Mouse (Mus musculus): Measurements from ENCODE around the gene Ldb3. TPM values are rescaled to one million over a fixed set of nuclear protein-coding genes. Genes with fewer than 3 reads are reported as not detected.
A peak's percentile ranks its signal among the peaks of the same experiment; 100 is the strongest.

Gene Ldb3
- polyA plus RNA-seq, 1 experiment from 2014 or later: 301 TPM

GRCm38 (mm10) chr14:34554047-34554446, 34.4 kb downstream of the Ldb3 start:
- H3K4me2 ChIP-seq (ENCODE audit: low read length): no peak overlapping the region
- H3K4me1 ChIP-seq (ENCODE audit: control insufficient read depth in 2 of 2, insufficient read depth in 2 of 2, low read length in 2 of 2): peaks cover 13 to 34% of the 10 kb centered on the region in 2 experiments
- no peak overlapping the region for H3K4me3 ChIP-seq (ENCODE audit: control insufficient read depth in 1 of 2, insufficient read depth in 1 of 2, low read depth in 1 of 2, low read length in 2 of 2)
- peaks cover 97% of the 10 kb centered on the region for H3K36me3 ChIP-seq (ENCODE audit: control insufficient read depth, insufficient read depth, low read length)
- no peaks in the 10 kb centered on the region for H3K9me3 ChIP-seq (ENCODE audit: control insufficient read depth, low read length)
- no peak overlapping the region for H3K9ac ChIP-seq (ENCODE audit: low read length)
- WGBS: 59% methylated on average over 3 of the region's 3 CpGs
- H3K27ac ChIP-seq (replicated peaks in 1 of 2; ENCODE audit: control insufficient read depth in 1 of 2, insufficient read depth in 1 of 2, low read depth in 2 of 2, low read length in 2 of 2): peak overlapping the region in 1 of 2 experiments; percentile 16; a peak in 1 of 4 replicates
- no peak for ATAC-seq (ENCODE audit: insufficient number of reproducible peaks, insufficient read depth, low FRiP score, low read depth)
- H3K27me3 ChIP-seq (ENCODE audit: control insufficient read depth, insufficient read depth, low read length): no peaks in the 10 kb centered on the region

- no peak overlapping the region for H3K9ac ChIP-seq (ENCODE audit: low read length)
- H3K4me1 ChIP-seq (ENCODE audit: control insufficient read depth in 2 of 2, insufficient read depth in 2 of 2, low read length in 2 of 2): peaks cover 18 to 40% of the 10 kb centered on the region in 2 experiments
- no peak overlapping the region for H3K4me2 ChIP-seq (ENCODE audit: low read length)
- no peak overlapping the region for H3K4me3 ChIP-seq (ENCODE audit: control insufficient read depth in 1 of 2, insufficient read depth in 1 of 2, low read depth in 1 of 2, low read length in 2 of 2)
- H3K9me3 ChIP-seq (ENCODE audit: control insufficient read depth, low read length): no peaks in the 10 kb centered on the region
- ATAC-seq (ENCODE audit: insufficient number of reproducible peaks, insufficient read depth, low FRiP score, low read depth): no peak
- H3K27ac ChIP-seq (replicated peaks in 1 of 2; ENCODE audit: control insufficient read depth in 1 of 2, insufficient read depth in 1 of 2, low read depth in 2 of 2, low read length in 2 of 2): no peak overlapping the region
- peaks cover 96% of the 10 kb centered on the region for H3K36me3 ChIP-seq (ENCODE audit: control insufficient read depth, insufficient read depth, low read length)
- 74% methylated on average over 6 of the region's 6 CpGs for WGBS
- H3K27me3 ChIP-seq (ENCODE audit: control insufficient read depth, insufficient read depth, low read length): no peaks in the 10 kb centered on the region
Measured at GRCm38 (mm10) chr14:34553470-34553869, 35.0 kb downstream of the Ldb3 start.

- H3K36me3 ChIP-seq (ENCODE audit: control insufficient read depth, insufficient read depth, low read length): peaks cover 91% of the 10 kb centered on the region
- H3K9me3 ChIP-seq (ENCODE audit: control insufficient read depth, low read length): no peaks in the 10 kb centered on the region
- H3K4me3 ChIP-seq (ENCODE audit: control insufficient read depth in 1 of 2, insufficient read depth in 1 of 2, low read depth in 1 of 2, low read length in 2 of 2): no peak overlapping the region
- no peaks in the 10 kb centered on the region for H3K27me3 ChIP-seq (ENCODE audit: control insufficient read depth, insufficient read depth, low read length)
- H3K27ac ChIP-seq (replicated peaks in 1 of 2; ENCODE audit: control insufficient read depth in 1 of 2, insufficient read depth in 1 of 2, low read depth in 2 of 2, low read length in 2 of 2): no peak overlapping the region
- no peak overlapping the region for H3K9ac ChIP-seq (ENCODE audit: low read length)
- no peak for ATAC-seq (ENCODE audit: insufficient number of reproducible peaks, insufficient read depth, low FRiP score, low read depth)
- WGBS: 86% methylated on average over 5 of the region's 5 CpGs
- peaks cover 19 to 45% of the 10 kb centered on the region in 2 experiments for H3K4me1 ChIP-seq (ENCODE audit: control insufficient read depth in 2 of 2, insufficient read depth in 2 of 2, low read length in 2 of 2)
- no peak overlapping the region for H3K4me2 ChIP-seq (ENCODE audit: low read length)
Measured at GRCm38 (mm10) chr14:34552226-34552625, 36.3 kb downstream of the Ldb3 start.

- Histone ChIP-seq H3K36me3 (ENCODE audit: control insufficient read depth, insufficient read depth, low read length) (peaks cover 85% of the 10 kb centered on the region), H3K4me1 (ENCODE audit: control insufficient read depth in 2 of 2, insufficient read depth in 2 of 2, low read length in 2 of 2) (peaks cover 29 to 56% of the 10 kb centered on the region in 2 experiments), H3K9me3 (ENCODE audit: control insufficient read depth, low read length) (no peaks in the 10 kb centered on the region), H3K27ac (replicated peaks in 1 of 2; ENCODE audit: control insufficient read depth in 1 of 2, insufficient read depth in 1 of 2, low read depth in 2 of 2, low read length in 2 of 2) (peak overlapping the region; percentile 63 to 82), H3K27me3 (ENCODE audit: control insufficient read depth, insufficient read depth, low read length) (peaks cover 4% of the 10 kb centered on the region; the same call in 1 of the 2 replicates), H3K4me3 (ENCODE audit: control insufficient read depth in 1 of 2, insufficient read depth in 1 of 2, low read depth in 1 of 2, low read length in 2 of 2) (peak overlapping the region; percentile 55 to 64), H3K4me2 (ENCODE audit: low read length) (peak overlapping the region; percentile 79), H3K9ac (ENCODE audit: low read length) (peak overlapping the region; percentile 80)
- WGBS: under 1% methylated on average over 55 of the region's 55 CpGs
- ATAC-seq (ENCODE audit: insufficient number of reproducible peaks, insufficient read depth, low FRiP score, low read depth): peak; percentile 78
Measured at GRCm38 (mm10) chr14:34549004-34549671, 39.3 kb downstream of the Ldb3 start.

GRCm38 (mm10) chr14:34548391-34549001, 40.0 kb downstream of the Ldb3 start:
- H3K27me3 ChIP-seq (ENCODE audit: control insufficient read depth, insufficient read depth, low read length): peaks cover 4% of the 10 kb centered on the region; the same call in 1 of the 2 replicates
- WGBS: 4% methylated on average over 27 of the region's 27 CpGs
- no peak for ATAC-seq (ENCODE audit: insufficient number of reproducible peaks, insufficient read depth, low FRiP score, low read depth)
- peak overlapping the region; percentile 80 for H3K9ac ChIP-seq (ENCODE audit: low read length)
- H3K4me3 ChIP-seq (ENCODE audit: control insufficient read depth in 1 of 2, insufficient read depth in 1 of 2, low read depth in 1 of 2, low read length in 2 of 2): peak overlapping the region; percentile 55 to 64
- no peaks in the 10 kb centered on the region for H3K9me3 ChIP-seq (ENCODE audit: control insufficient read depth, low read length)
- H3K4me1 ChIP-seq (ENCODE audit: control insufficient read depth in 2 of 2, insufficient read depth in 2 of 2, low read length in 2 of 2): peaks cover 32 to 61% of the 10 kb centered on the region in 2 experiments
- peak overlapping the region; percentile 63 to 82 for H3K27ac ChIP-seq (replicated peaks in 1 of 2; ENCODE audit: control insufficient read depth in 1 of 2, insufficient read depth in 1 of 2, low read depth in 2 of 2, low read length in 2 of 2)
- H3K36me3 ChIP-seq (ENCODE audit: control insufficient read depth, insufficient read depth, low read length): peaks cover 85% of the 10 kb centered on the region
- H3K4me2 ChIP-seq (ENCODE audit: low read length): peak overlapping the region; percentile 79

- Histone ChIP-seq H3K4me1 (ENCODE audit: control insufficient read depth in 2 of 2, insufficient read depth in 2 of 2, low read length in 2 of 2) (peaks cover 32 to 57% of the 10 kb centered on the region in 2 experiments), H3K4me3 (ENCODE audit: control insufficient read depth in 1 of 2, insufficient read depth in 1 of 2, low read depth in 1 of 2, low read length in 2 of 2) (no peak overlapping the region), H3K36me3 (ENCODE audit: control insufficient read depth, insufficient read depth, low read length) (peaks cover 85% of the 10 kb centered on the region), H3K4me2 (ENCODE audit: low read length) (peak overlapping the region; percentile 44), H3K9ac (ENCODE audit: low read length) (peak overlapping the region; percentile 58), H3K27me3 (ENCODE audit: control insufficient read depth, insufficient read depth, low read length) (peaks cover 4% of the 10 kb centered on the region; the same call in 1 of the 2 replicates), H3K27ac (replicated peaks in 1 of 2; ENCODE audit: control insufficient read depth in 1 of 2, insufficient read depth in 1 of 2, low read depth in 2 of 2, low read length in 2 of 2) (peak overlapping the region; percentile 75 to 95), H3K9me3 (ENCODE audit: control insufficient read depth, low read length) (no peaks in the 10 kb centered on the region)
- ATAC-seq (ENCODE audit: insufficient number of reproducible peaks, insufficient read depth, low FRiP score, low read depth): peak; percentile 48; the same call in 1 of the 2 replicates
- WGBS: 36% methylated on average over 2 of the region's 2 CpGs
Measured at GRCm38 (mm10) chr14:34544545-34544944, 43.9 kb downstream of the Ldb3 start.

GRCm38 (mm10) chr14:34544001-34544400, 44.5 kb downstream of the Ldb3 start:
- Histone ChIP-seq H3K27ac (replicated peaks in 1 of 2; ENCODE audit: control insufficient read depth in 1 of 2, insufficient read depth in 1 of 2, low read depth in 2 of 2, low read length in 2 of 2) (peak overlapping the region; percentile 75 to 95), H3K4me3 (ENCODE audit: control insufficient read depth in 1 of 2, insufficient read depth in 1 of 2, low read depth in 1 of 2, low read length in 2 of 2) (no peak overlapping the region), H3K36me3 (ENCODE audit: control insufficient read depth, insufficient read depth, low read length) (peaks cover 86% of the 10 kb centered on the region), H3K27me3 (ENCODE audit: control insufficient read depth, insufficient read depth, low read length) (peaks cover 4% of the 10 kb centered on the region; the same call in 1 of the 2 replicates), H3K4me2 (ENCODE audit: low read length) (peak overlapping the region; percentile 44), H3K9me3 (ENCODE audit: control insufficient read depth, low read length) (no peaks in the 10 kb centered on the region), H3K4me1 (ENCODE audit: control insufficient read depth in 2 of 2, insufficient read depth in 2 of 2, low read length in 2 of 2) (peaks cover 31 to 52% of the 10 kb centered on the region in 2 experiments), H3K9ac (ENCODE audit: low read length) (peak overlapping the region; percentile 58)
- WGBS: 35% methylated on average over 6 of the region's 6 CpGs
- ATAC-seq (ENCODE audit: insufficient number of reproducible peaks, insufficient read depth, low FRiP score, low read depth): no peak
